Mouse (Mus musculus) testis, postnatal 14 days (tissue): ENCODE measurements at regions not wholly inside any gene's neighbourhood (a gene's known extent, or its start where the extent isn't known, plus 50 kb on each side); places are given as distances from the start of the nearest gene placed in this dataset.
"Not testable (repeated sequence)": the region's sequence is repeated elsewhere in the genome, so short reads cannot be mapped to it uniquely, and the experiment has no call there.

ENCODE experiments used
- DNase-seq: peaks from one replicate; pipeline ENCODE4 v3.0.0; 2021; ENCODE audit warnings: low spot score

DNA sequence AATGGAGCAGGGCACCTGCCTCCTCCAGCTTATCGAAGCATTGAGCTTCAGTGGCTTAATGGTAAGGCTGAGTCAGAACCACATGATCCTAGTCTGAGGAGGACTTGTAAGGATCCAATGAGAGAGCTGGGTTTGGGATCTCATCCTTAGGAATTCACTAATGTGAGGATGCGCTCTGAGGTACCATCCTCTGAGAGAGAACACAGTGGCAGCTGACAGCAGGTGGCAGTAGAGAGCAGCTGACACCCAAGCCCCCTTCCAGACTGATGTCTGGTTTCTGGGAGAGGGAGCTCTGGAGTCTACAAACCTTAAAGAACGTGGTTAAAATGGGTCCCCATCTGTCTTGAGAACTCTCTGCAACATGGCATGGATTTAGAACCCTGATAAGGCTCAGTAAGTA, 137.8 kb downstream of the B3glct start:
- no peak for DNase-seq

DNA sequence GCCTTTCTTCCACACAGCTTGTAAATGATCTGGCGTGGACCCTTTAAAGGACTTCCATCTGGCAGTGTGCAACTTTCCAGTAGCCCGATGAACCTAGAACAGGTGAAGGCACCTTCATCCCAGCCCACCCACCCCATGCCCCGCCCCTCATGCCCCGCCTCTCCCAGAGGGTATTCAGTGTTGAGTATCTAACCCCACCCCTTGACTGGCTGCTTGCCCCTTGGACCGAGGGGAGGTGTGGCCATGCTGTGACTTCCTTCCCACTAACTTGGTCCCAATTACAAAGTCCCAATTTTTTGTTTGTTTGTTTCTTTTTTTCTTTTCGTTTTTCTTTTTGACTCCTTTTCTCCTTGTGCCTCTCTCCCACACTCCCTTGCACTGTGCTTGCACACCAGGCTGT, 140.8 kb downstream of the B3glct start:
- DNase-seq: no peak

DNA sequence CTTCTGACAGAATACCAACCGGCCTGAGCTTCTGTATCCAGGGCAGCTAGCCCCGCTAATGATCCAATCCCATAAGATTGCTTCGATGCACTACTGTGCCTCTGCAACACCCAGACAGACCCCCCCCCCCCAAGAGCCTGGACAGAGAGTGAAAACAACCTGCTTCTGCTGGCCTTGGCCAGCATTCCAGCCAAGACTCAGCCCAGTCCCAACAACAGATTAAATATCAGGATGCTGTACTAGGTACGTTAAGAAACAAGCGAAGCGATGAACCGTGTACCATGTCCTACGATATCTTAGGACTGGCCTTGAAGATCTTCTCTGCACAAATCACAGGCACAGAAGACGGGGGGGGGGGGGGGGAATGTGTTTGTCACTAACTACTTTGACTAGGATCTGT, 145.8 kb downstream of the B3glct start:
- DNase-seq: no peak

DNA sequence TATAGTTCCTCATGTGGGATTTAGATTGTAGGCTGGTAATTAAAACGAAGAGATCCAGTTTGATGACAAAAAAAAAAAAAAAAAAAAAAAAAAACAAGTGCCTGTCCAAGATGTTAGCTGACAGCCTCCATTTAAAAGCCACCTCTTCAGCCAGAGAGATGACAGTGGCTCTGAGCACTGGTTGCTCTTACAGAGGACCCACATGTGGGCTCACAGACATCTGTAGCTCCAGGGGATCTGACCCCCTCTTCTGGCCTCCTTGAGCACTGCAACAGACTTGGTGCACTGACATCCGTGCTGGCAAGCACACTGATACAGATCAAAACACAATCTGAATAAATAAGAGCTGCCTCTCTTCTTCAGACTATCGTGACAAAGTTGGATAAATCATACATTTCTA, 149.6 kb downstream of the B3glct start:
- DNase-seq: no peak

DNA sequence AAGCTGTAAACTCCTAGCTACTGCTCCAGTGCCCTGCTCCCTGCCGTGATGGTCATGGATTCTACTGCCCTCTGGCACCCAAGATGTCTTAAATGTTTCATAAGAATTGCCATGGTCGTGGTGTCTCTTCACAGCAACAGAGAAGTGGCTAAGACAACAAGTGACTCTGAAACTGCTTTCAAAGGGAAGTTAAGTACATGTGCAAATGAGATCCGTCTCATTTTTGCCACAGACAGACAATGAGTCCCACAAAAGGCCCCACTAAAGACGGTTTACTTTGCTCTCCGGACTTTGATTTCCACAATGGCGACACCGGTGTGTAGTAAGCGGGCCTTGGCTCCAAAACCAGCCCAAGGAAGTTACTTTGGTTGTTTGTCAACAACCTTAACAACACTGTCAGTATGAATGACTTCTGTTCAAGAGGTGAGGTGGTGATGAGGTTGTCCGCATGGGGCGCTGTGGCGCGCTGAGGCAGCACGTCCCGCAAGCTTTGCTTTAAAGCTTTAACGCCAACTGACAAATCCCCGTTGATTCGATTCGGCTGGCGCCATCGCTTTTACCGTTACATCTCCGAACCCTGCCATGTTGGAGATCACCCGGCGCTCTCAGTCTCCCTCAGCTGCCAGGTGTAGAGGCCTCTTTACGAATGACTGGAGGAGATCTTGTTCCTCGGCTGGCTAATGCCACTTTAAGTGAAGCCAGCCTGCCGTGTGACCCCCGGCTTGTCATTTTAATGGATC, 153.3 kb downstream of the B3glct start:
- DNase-seq: peak; percentile 66

DNA sequence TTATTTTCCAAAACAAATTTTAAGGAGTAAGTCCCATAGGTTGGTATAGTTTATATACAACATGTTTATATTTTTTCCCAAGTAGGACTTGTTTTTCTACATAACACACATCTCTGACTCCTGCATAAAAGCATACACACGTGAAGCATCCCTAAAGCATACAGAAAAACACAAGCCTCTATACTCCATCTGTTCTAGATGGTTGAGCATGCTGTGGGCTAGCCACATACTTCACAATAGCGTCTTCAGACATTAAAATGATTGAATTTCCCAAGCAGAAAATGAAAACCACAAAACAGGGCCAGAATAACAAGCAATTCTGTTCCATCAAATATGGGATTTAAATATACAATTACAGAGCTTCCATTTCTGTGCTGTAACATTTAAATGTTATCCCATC, 159.3 kb downstream of the B3glct start:
- DNase-seq: no peak

DNA sequence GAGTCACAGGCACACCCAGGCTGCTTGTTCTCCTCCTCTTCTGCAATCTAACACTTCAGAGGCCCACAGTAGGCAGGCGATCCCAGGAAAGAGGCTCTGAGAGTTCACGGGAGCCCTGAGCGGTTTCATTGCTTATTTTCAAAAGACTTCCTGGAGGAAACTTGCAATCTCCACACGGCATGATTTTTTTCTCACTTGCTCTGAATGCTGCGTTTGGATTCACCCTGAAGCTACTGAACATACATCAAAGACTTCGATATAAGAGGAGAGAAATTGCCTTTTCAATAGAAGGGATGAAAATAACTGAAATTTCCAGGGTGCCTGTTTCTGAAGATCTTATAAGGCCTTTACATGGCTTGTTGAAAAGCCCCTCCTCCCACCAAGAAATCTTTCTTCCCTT, 164.5 kb downstream of the B3glct start:
- no peak for DNase-seq

DNA sequence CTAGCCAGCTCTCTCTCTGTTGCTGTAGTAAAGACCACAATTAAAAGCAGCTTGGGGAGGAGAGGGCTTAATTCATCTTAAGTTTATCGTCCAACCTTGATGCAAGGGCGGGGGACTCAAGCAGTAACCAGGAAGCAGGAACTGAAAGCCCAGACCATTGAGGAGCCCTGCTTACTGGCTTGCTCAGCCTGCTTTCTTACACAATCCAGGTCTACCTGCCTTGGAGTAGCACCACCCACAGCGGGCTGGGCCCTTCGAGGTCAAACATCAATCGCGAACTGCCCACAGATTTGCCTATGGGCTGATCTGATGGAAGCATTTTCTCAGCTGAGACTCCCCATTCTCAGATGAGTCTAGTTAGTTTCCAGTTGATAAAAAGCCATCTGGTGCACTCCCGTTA, 165.3 kb downstream of the B3glct start:
- DNase-seq: no peak

DNA sequence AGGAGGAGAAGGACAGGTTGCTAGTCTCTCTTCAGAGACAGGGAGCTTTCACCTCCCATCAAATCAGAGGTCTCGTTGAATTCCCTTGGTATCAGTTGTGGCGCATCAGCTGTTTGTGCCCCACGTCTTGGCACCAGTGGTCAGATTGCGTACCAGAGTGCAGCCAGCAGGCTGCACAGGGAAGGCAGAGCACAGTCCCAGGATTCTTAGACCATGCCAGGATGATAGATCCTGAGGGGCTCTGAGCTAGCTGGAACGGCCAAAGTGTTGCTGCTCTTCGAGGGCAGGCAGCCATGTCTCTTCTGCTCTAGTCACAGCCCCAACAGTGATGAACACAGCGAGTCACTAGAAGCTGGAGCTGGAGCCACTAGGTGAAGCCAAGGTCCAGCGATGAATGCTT, 167.2 kb downstream of the B3glct start:
- no peak for DNase-seq

DNA sequence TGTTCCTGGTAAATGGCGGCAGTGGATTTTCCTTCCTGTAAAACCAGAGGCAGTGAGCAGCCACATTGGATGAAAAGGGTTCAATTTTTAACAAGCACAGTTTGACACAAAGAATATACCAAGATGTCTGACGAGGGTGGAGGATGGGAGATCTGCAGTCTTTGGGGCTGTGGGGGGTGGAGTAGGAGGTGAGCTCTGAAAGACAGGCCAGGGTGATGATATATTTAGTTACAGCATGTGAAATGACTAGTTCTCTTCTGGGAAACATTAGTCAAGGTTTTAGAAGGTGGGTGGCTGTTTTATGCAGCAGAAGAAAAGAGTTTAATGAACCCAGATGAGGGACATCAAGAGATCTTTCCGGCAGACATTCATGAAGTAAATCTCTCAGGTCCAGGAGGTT, 170.0 kb upstream of the Rxfp2 start:
- DNase-seq: no peak

DNA sequence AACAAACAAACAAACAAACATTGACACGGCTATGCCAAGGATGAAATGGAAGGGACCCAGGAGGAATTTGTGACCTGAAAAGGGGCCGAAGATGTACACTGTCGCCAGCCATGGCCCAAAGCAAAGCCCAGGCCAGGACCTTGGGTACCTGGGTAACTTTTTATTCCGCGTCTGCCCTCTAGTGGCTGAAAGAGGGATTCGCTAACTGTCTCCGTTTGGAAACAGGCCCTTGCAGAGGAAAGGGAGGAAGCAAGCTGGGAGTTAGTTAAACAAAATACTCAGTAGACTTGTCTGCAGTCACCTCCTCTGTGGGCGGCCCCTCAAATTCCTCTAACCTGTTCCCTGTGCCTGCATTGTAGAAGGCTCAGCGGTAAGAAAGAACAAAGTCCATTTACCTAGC, 167.5 kb upstream of the Rxfp2 start:
- peak; percentile 64 for DNase-seq

DNA sequence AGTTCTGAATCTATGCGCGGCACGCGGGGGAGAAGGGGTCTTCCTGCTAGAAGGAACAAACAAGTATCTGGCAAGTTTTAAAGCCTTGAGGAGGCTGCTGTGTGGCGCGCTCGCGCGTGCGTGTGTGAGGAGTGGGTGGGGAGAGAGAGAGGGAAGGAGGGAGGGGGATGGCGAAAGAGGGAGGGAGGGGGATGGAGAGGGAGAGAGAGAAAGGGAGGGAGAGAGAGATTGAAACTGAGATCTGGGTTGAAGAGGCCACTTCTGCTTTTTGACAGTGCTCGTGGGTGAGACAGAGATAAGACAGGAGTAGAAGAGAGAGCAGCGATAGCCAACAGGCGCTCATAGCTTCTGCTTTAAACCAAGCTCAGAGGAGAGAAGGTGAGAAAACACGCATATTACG, 166.0 kb upstream of the Rxfp2 start:
- DNase-seq: no peak

DNA sequence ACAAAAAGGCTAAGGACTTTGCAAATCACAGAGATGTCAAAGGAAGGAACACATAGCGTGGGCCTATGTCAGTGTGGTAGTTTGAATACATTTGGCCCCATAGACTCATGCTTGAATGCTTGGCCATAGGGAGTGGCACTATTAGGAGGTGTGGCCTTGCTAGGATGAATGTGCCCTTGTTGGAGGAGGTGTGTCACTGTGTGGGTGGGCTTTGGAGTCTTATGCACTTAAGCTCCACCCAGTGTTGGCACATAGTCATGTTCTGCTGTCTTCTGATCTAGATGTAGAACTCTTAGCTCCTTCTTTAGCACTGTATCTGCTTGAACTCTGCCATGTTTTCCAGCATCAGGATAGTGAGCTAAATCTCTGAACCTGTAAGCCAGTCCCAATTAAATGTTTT, 162.4 kb upstream of the Rxfp2 start:
- no peak for DNase-seq

DNA sequence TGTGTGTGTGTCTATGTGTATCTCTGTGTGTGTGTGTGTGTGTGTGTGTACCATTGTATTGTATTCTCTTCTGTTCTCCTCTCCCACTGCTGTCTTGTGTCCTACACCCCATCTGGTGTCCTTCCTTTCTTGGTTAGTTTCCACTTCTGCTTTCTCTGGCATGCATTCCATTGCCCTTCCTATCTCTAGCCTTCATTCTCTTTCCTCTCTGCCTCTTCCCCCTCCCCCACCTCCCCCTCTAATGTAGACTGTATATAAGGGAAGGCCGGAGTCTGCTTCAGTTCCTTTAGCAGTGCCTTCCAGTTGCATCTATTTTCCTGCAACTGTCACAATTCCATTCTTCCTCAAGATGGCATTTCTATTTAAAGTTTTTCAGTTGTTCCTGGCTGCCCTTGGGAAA, 161.5 kb upstream of the Rxfp2 start:
- no peak for DNase-seq

DNA sequence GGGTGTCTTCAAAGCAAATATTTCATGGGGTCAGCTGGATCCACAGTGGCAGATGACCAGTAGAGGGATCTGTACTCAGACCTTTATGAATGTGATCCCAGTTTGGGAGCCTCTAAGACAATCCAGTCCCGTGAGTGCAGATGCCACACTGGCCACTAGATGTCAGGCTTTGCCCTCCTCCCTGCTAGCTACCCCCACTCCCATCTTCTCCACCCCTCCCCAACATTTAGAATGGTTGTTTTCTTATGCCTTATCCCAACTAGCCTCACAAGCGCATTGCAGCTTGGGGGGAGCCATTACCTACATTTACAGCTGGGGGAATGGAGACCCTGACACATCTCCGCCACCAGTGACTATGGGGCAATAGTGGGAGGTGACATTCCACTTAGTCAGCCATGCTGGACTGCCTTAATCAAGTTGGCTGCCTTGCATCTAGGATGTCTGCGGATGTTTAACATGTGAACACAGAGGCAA, 156.9 kb upstream of the Rxfp2 start:
- DNase-seq: no peak

DNA sequence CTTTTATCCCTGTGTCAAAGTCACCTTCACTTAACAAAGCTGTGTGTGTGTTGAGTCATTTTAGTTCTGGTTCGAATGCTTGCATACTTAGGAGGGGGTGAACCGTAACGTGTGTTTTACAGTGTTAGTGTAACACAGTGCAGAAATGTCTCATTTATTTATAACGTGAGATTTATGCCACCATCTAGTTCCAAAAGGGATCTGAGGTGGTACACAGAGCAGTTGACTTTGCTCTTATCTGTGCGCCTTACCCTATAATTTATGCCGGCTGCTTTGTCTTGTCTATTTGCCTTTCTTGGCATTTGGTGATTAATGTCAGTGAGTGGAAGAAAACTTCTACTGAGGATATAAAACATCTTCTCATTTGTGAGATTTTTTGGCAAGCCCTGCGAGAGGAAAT, 150.5 kb upstream of the Rxfp2 start:
- no peak for DNase-seq

DNA sequence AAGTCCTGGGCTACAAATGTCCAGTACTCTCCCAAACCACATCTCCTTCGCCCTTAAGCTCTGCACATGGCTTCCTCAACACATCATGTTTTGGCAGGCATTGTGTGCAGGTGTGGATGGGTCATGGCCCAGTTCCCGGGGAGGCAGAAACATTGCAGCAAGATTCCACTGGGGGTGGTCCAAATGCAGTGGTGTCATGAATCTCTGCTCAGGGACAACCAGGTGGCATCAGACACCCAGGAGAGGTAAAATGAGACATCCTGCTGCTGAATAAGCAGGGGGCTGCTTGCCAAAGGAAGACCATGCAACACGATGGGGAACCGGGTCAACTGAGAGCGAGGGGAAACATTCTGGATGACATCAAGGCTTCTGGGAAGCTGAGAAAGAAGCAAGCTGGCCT, 149.0 kb upstream of the Rxfp2 start:
- no peak for DNase-seq

DNA sequence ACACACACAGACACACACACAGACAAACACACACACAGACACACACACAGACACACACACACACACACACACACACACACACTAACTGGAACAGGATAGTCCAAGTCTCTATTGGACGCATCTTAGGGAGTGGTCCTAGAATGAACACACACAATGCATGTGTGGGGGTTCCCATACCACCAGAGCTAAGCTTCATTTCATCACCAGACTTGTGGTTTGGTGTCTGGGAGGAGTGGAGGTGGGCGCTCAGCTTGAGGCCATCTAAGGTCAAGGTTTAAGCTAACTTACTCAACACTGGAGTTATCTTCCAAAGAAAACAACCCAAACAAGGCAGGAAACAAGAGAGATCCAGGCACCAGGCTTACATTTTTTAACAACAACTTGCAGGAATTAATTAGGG, 147.9 kb upstream of the Rxfp2 start:
- no peak for DNase-seq

DNA sequence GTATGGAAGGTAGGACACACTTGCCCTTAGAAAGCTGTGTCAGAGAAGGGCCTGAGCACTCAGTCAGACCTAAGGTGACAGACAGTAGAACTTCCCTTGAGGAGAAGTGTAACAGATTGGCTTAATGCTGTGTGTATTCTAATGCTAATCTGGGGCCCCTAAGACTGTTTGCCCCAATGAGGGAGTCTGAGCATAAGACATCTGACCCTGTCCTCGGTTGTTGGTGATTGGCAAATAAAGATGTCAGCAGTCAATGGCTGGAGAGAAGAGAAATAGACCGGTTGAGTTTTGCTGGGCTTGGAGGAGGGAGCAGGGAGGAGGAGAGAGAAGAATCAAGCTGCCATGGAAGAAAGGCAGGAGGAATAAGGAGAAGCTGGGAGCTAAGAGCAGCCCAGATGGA, 147.0 kb upstream of the Rxfp2 start:
- DNase-seq: no peak

DNA sequence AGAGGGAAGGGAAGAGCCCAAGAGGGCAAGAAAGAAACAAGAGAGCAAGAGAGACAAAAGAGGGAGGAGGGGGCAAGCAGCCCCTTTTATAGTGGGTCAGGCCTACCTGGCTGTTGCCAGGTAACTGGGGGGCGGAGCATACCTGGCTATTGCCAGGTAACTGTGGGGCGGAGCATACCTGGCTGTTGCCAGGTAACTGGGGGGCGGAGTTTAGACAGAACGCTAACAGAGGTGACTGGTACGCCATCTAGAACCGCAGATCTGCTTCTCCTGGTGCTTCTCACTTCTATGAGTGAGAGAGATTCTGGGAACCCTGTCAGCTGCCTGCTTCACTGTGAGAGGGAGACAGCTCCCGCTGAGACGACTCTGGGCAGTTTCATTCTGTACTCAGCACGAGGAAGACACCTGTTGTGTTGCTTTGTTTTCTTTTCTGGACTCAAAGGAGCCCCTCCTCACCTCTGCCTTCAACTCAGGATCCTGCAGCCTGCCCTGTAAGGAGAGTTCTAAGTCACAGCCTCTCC, 144.9 kb upstream of the Rxfp2 start:
- DNase-seq: no peak

DNA sequence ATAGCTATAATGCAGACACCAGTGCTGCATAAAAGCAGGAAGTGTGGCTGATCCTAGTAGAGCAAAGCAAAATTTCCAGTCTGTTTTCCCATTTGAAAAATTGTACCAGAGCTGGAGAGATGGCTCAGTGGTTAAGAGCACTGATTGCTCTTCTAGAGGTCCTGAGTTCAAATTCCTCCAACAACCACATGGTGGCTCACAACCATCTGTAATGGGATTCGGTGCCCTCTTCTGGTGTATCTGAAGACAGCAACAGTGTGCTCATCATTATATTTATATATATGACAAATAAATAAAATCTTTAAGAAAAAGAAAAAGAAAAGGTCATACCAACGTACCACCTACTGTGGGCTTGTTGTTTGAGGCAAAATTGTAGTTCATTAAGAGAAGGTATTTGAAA, 144.1 kb upstream of the Rxfp2 start:
- DNase-seq: no peak

DNA sequence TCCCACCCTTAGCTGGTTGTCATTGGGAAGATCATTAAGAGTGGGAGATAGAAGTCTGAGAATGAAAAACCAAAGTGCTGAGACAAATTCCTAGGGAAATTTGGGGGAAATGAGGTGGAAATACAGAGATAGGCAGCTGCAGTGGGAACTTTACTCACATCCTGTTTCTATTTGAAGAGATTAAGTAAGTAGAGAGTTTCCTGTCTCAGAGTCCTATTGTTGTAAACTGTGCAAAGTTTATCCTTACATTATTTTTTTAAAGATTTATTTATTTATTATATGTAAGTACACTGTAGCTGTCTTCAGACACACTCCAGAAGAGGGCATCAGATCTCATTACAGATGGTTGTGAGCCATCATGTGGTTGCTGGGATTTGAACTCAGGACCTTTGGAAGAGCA, 126.0 kb upstream of the Rxfp2 start:
- DNase-seq: not testable (repeated sequence)

DNA sequence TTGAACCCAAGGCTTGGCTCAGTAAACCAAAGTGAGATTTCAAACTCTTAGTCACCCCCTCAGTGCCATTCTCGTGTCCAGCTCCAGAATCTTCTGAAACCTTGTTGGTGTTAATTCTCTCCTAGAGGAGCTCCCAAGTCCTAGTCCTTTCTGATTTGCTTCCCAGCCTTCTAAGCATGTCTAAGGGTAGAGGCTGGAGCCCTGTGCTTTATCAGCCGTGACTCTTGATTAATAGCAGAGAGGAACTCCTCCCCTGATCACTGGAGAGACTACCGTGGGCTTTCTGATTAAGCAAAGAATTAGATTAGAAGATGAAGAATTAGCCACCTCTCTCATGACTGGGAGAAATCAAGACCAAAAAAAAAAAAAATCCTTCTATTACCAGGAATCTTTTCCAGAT, 111.5 kb upstream of the Rxfp2 start:
- no peak for DNase-seq

DNA sequence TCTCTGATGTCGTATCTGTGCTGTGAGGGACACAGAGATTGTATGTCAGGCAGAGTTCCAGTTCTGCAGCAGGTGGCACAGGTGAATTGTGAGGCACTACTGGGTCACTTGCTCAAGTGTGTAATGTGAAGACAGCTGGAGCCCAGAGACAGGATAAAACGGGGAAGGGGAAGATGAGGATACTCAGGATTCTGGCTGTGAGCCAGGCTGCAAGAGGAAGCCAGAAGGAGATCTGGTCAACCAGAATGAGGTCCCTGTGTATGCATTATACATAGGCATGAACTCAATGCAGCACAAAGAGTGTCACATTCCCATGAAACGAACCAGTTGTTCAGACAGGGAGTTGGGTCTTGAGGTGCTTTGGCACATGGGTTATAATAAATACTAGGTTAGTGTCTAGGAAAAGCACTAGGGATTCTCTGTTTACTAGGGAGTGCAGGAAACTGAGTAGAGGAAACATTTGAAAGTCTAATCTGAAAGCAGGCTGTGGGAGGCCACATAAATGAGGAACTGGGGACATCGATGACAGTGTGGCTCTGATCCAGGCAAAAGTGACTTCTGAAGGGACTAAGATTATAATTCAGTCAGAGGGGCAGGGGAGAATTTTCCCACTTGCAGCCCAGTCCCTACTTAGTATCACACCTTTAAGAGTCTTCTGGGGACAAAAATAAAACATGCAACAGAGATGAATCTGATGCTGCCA, 109.9 kb upstream of the Rxfp2 start:
- no peak for DNase-seq
